Mouse (Mus musculus) spleen, adult 18-20 months (tissue): Measurements from ENCODE around the gene Syt17.

Experiments used
- DNase-seq, 2 experiments: peaks; one replicate each; pipeline ENCODE4 v3.0.0; 2022; ENCODE audit warnings: mixed read lengths in 2 of 2

Syt17 gene

GRCm38 (mm10) chr7:118462818-118463762, 15.1 kb upstream of the Syt17 start:
- no peak for DNase-seq

GRCm38 (mm10) chr7:118461400-118462136, 13.5 kb upstream of the Syt17 start:
- no peak for DNase-seq

GRCm38 (mm10) chr7:118453722-118454121, 5.7 kb upstream of the Syt17 start:
- DNase-seq, result no peak

- DNase-seq, result no peak
These were observed 4.9 kb upstream of the Syt17 start for GRCm38 (mm10) chr7:118452940-118453339.

- no peak for DNase-seq
These were observed 510 bp downstream of the Syt17 start for GRCm38 (mm10) chr7:118447291-118448133.

GRCm38 (mm10) chr7:118443895-118444485, 4.0 kb downstream of the Syt17 start:
- no peak for DNase-seq

GRCm38 (mm10) chr7:118443371-118443770, 4.7 kb downstream of the Syt17 start:
- DNase-seq, result no peak

- DNase-seq, result no peak
These were observed 6.5 kb downstream of the Syt17 start for GRCm38 (mm10) chr7:118441535-118441934.

- DNase-seq, result peak in 1 of 2 experiments; percentile 19
These were observed 10.8 kb downstream of the Syt17 start for GRCm38 (mm10) chr7:118437101-118437802.

GRCm38 (mm10) chr7:118428937-118429336, 19.1 kb downstream of the Syt17 start:
- no peak for DNase-seq

GRCm38 (mm10) chr7:118419491-118420180, 28.4 kb downstream of the Syt17 start:
- DNase-seq, result no peak

- DNase-seq, result no peak
These were observed 33.8 kb downstream of the Syt17 start for GRCm38 (mm10) chr7:118414183-118414582.

GRCm38 (mm10) chr7:118411877-118412276, 36.1 kb downstream of the Syt17 start:
- DNase-seq, result no peak

GRCm38 (mm10) chr7:118409421-118409820, 38.6 kb downstream of the Syt17 start:
- peak in 1 of 2 experiments; percentile 34 for DNase-seq

- DNase-seq, result no peak
These were observed 42.8 kb downstream of the Syt17 start for GRCm38 (mm10) chr7:118405251-118405650.

GRCm38 (mm10) chr7:118402576-118403022, 45.4 kb downstream of the Syt17 start:
- DNase-seq, result no peak

- no peak for DNase-seq
These were observed 46.1 kb downstream of the Syt17 start for GRCm38 (mm10) chr7:118401949-118402348.

- DNase-seq, result no peak
These were observed 48.3 kb downstream of the Syt17 start for GRCm38 (mm10) chr7:118399764-118400163.

GRCm38 (mm10) chr7:118390705-118391104, 57.3 kb downstream of the Syt17 start:
- no peak for DNase-seq

- no peak for DNase-seq
These were observed 67.0 kb downstream of the Syt17 start for GRCm38 (mm10) chr7:118380996-118381395.

- no peak for DNase-seq
These were observed 68.0 kb downstream of the Syt17 start for GRCm38 (mm10) chr7:118380056-118380455.
